Mouse (Mus musculus): ENCODE results near the gene Ddi2. TPM values are rescaled to one million over a fixed set of nuclear protein-coding genes. Genes with fewer than 3 reads are reported as not detected.

Gene Ddi2
- polyA plus RNA-seq, 1 experiment from 2014 or later = 31.1 TPM

DNA sequence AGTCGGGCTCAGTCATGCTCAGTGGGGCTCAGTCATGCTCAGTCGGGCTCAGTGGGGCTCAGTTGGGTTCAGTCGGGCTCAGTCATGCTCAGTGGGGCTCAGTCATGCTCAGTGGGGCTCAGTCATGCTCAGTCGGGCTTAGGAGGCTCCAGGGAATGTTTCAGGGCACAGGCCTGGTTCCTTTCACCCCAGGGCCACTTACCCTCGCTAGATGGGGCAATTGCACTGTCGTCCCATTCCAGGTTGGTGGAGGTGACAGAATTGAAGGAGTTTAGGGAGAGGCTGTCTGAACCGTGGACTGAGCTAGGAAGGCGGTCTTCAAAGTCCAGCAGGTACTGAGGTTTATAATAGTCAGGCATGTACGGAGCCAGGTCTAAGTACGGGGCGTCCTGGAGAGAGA is 83.7 kb downstream of the Ddi2 start:
- Histone ChIP-seq H3K27me3 (no peaks in the 10 kb centered on the region), H3K9me3 (no peaks in the 10 kb centered on the region), H3K9ac (replicated peaks) (no peak overlapping the region), H3K4me3 (replicated peaks) (no peak overlapping the region), H3K4me1 (replicated peaks) (peaks cover 7% of the 10 kb centered on the region), H3K36me3 (peaks cover 74% of the 10 kb centered on the region), H3K4me2 (no peak overlapping the region), H3K27ac (no peak overlapping the region)
- no peak for ATAC-seq (ENCODE audit: insufficient number of reproducible peaks, insufficient read depth, low FRiP score, low TSS enrichment, low read depth)
- 77% methylated on average over 11 of the region's 11 CpGs for WGBS

DNA sequence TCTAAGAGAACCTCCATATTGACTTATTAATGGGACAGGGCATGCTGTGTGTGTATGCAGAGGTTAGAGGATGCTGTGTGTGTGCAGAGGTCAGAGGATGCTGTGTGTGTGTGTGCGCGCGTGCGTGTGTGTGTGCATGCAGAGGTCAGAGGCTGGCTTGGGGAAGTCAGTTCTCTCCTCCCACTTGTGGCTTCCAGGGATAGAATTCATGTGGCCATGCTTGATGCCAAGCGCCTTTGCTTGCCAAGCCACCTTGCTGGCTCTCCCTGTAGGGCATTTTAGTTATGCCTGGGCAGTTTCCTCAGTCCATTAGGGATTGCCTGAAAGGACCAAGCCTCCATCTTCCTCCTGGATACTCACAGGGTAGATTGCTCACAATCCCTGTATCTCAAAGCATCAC is 86.5 kb downstream of the Ddi2 start:
- Histone ChIP-seq H3K27me3 (no peaks in the 10 kb centered on the region), H3K36me3 (peaks cover 90% of the 10 kb centered on the region), H3K4me2 (no peak overlapping the region), H3K9me3 (no peaks in the 10 kb centered on the region), H3K4me3 (replicated peaks) (no peak overlapping the region), H3K9ac (replicated peaks) (no peak overlapping the region), H3K4me1 (replicated peaks) (no peaks in the 10 kb centered on the region), H3K27ac (no peak overlapping the region)
- ATAC-seq (ENCODE audit: insufficient number of reproducible peaks, insufficient read depth, low FRiP score, low TSS enrichment, low read depth) = no peak
- 92% methylated on average over 5 of the region's 5 CpGs for WGBS

DNA sequence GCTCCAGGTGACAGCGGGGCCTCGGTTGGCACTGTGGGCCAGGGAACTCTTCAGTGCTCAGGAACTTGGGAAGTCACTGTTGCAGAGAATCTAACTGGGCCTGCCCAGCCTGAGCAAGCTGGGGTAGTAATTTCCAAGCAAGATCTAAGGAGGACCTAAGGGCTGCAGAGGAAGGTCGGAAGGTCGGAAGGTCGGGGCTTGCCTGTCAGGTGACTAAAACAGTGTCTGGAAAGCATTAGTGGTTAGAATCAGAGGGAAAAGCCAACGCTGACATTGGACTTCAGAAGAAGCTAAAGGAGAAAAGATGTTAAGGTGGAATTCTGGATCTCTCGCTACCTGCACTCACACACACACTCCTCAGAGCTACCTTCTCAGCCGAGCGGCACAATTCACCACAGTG is 87.2 kb downstream of the Ddi2 start:
- 50% methylated on average over 9 of the region's 9 CpGs for WGBS
- H3K9ac ChIP-seq (replicated peaks) = no peak overlapping the region
- H3K36me3 ChIP-seq = peaks cover 90% of the 10 kb centered on the region
- no peak overlapping the region for H3K4me2 ChIP-seq
- no peaks in the 10 kb centered on the region for H3K9me3 ChIP-seq
- ATAC-seq (ENCODE audit: insufficient number of reproducible peaks, insufficient read depth, low FRiP score, low TSS enrichment, low read depth) = no peak
- no peaks in the 10 kb centered on the region for H3K27me3 ChIP-seq
- no peaks in the 10 kb centered on the region for H3K4me1 ChIP-seq (replicated peaks)
- no peak overlapping the region for H3K27ac ChIP-seq
- no peak overlapping the region for H3K4me3 ChIP-seq (replicated peaks)

DNA sequence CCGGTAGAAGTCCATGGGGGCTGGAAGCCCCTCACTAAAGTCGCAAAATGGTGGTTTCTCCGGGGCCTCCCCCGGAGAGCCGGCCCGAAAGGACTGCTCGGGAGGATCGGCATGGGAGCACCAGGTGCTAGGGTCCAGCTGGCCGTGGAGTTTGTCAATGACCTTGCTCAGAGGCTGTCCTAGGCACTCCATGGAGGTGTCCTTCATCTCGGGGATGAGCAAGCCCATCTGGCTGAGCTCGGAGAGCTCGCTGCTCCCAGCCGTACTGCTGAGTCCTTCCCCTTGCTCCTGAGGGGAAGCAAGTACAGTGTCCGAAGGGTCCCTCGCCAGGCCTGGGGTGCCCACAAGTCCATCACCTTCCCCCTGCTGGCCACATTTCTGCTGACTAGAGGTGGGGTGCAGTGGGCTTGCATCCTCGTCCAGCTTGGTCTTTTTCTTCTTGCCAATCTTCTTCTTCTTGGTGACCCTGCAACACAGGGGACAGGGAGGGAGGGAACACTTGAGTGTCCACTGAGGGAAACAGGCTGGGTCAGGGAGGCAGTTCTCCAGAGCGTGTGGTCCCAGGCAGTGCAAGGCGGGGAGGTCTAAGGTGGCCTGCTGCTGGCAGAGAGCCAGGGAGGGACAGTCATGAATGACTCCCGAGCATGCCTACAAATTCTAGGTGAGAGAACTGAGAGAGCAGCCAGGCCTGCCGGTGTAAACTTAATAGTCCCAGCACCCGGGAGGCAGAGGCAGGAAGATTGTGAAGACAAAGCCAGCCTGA is 90.9 kb downstream of the Ddi2 start:
- Histone ChIP-seq H3K27me3 (no peaks in the 10 kb centered on the region), H3K27ac (no peak overlapping the region), H3K4me2 (no peak overlapping the region), H3K9me3 (no peaks in the 10 kb centered on the region), H3K4me3 (replicated peaks) (no peak overlapping the region), H3K4me1 (replicated peaks) (no peaks in the 10 kb centered on the region), H3K9ac (replicated peaks) (no peak overlapping the region), H3K36me3 (peaks cover 92% of the 10 kb centered on the region)
- 94% methylated on average over 21 of the region's 21 CpGs for WGBS
- no peak for ATAC-seq (ENCODE audit: insufficient number of reproducible peaks, insufficient read depth, low FRiP score, low TSS enrichment, low read depth)

DNA sequence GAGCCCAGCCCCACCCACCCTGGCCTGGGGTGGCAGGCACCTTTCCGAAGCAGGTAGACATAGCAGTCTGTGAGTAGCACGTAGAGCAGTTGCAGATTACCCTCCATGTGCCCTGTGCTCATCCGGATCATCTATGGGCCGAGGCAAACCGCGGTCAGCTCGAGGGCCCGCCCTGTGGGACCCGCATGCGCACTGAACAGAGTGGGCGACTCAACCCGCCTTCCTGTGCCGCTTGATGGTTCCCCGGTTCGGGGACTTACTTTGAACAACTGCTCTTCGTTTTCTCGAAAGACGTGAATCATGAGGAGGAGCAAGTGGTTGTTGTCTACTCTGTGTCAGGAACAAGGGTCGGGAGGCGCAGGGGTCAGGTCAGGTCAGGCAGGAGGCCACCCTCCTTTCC is 92.0 kb downstream of the Ddi2 start:
- Histone ChIP-seq H3K27ac (no peak overlapping the region), H3K9ac (replicated peaks) (no peak overlapping the region), H3K9me3 (no peaks in the 10 kb centered on the region), H3K4me1 (replicated peaks) (no peaks in the 10 kb centered on the region), H3K36me3 (peaks cover 92% of the 10 kb centered on the region), H3K27me3 (no peaks in the 10 kb centered on the region), H3K4me3 (replicated peaks) (no peak overlapping the region), H3K4me2 (no peak overlapping the region)
- 94% methylated on average over 20 of the region's 20 CpGs for WGBS
- no peak for ATAC-seq (ENCODE audit: insufficient number of reproducible peaks, insufficient read depth, low FRiP score, low TSS enrichment, low read depth)

DNA sequence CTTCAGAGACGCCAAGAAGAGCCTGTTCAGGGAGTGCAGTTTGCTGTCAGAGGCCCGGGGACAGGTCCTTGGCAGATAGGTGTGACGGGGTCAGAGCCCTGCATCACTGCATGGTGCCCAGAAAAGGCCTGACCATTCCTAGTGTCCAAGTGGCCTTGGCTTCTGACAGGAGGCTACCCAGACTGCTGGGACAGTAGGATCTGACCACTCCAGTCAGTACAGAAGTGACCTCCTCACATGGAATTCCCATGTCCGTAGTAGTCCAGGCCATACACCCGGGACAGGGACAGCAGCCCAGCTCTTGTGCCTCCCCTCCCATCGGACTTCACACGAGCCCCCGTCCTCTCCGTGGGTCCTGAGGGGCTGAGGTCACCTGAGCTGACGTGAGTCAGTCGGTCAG is 93.2 kb downstream of the Ddi2 start:
- Histone ChIP-seq H3K4me1 (replicated peaks) (no peaks in the 10 kb centered on the region), H3K27ac (no peak overlapping the region), H3K4me2 (no peak overlapping the region), H3K27me3 (no peaks in the 10 kb centered on the region), H3K9me3 (no peaks in the 10 kb centered on the region), H3K4me3 (replicated peaks) (no peak overlapping the region), H3K36me3 (peaks cover 98% of the 10 kb centered on the region), H3K9ac (replicated peaks) (no peak overlapping the region)
- no peak for ATAC-seq (ENCODE audit: insufficient number of reproducible peaks, insufficient read depth, low FRiP score, low TSS enrichment, low read depth)
- WGBS = 92% methylated on average over 11 of the region's 11 CpGs

DNA sequence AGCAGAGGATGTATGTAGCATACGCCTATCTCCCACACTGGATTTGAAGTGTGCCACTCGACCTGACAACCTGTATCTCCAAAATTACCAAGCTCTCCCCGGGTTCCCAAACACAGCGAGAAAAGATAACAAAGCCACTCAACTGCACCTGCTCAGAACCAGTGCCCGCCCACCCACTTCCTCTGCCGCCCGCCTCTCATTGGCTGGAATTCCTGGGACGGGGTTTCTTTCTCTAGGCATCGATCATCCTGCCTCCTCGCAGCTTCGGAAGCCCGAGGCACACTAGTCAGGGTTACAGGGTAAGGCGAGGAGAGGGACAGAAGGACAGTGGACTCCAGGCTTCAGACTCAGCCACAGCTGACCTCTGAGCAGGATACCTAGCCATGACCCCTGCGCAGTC is 94.6 kb downstream of the Ddi2 start:
- Histone ChIP-seq H3K9ac (replicated peaks) (no peak overlapping the region), H3K4me1 (replicated peaks) (no peaks in the 10 kb centered on the region), H3K9me3 (no peaks in the 10 kb centered on the region), H3K4me3 (replicated peaks) (no peak overlapping the region), H3K36me3 (peaks cover 95% of the 10 kb centered on the region), H3K27me3 (no peaks in the 10 kb centered on the region), H3K4me2 (no peak overlapping the region), H3K27ac (no peak overlapping the region)
- WGBS = 86% methylated on average over 14 of the region's 14 CpGs
- ATAC-seq (ENCODE audit: insufficient number of reproducible peaks, insufficient read depth, low FRiP score, low TSS enrichment, low read depth) = no peak

Other genes starting within 250 kb of the Ddi2 start
- 14.1 and 16.6 TPM in 2 replicates for gene Spen, start 184.8 kb downstream of the Ddi2 start, polyA plus RNA-seq (2016; fragmentation: Nextera tagmentation; extraction: Ambion mirVana)
- 65.4 and 78.9 TPM in 2 replicates for gene Fblim1, start 117.3 kb downstream of the Ddi2 start, polyA plus RNA-seq (2016; fragmentation: Nextera tagmentation; extraction: Ambion mirVana)
- 0.80 and 0.87 TPM in 2 replicates for gene Tmem82, start 104.8 kb downstream of the Ddi2 start, polyA plus RNA-seq (2016; fragmentation: Nextera tagmentation; extraction: Ambion mirVana)
- not detected in 2 replicates for gene Slc25a34, start 99.6 kb downstream of the Ddi2 start, polyA plus RNA-seq (2016; fragmentation: Nextera tagmentation; extraction: Ambion mirVana)
- gene Plekhm2, start 58.5 kb downstream of the Ddi2 start, polyA plus RNA-seq (2016; fragmentation: Nextera tagmentation; extraction: Ambion mirVana) = 7.4 and 8.3 TPM in 2 replicates
- gene Rsc1a1, start 37.8 kb downstream of the Ddi2 start, polyA plus RNA-seq (2016; fragmentation: Nextera tagmentation; extraction: Ambion mirVana) = 1.8 TPM in 1 of 2 replicates, not detected in the other
- not detected in 2 replicates for gene Agmat, start 23.3 kb upstream of the Ddi2 start, polyA plus RNA-seq (2016; fragmentation: Nextera tagmentation; extraction: Ambion mirVana)
- 3.4 and 4.0 TPM in 2 replicates for gene Dnajc16, start 67.5 kb upstream of the Ddi2 start, polyA plus RNA-seq (2016; fragmentation: Nextera tagmentation; extraction: Ambion mirVana)
- gene Casp9, start 70.2 kb upstream of the Ddi2 start, polyA plus RNA-seq (2016; fragmentation: Nextera tagmentation; extraction: Ambion mirVana) = 18.7 and 22.6 TPM in 2 replicates
- not detected in 2 replicates for gene Cela2a, start 102.7 kb upstream of the Ddi2 start, polyA plus RNA-seq (2016; fragmentation: Nextera tagmentation; extraction: Ambion mirVana)
- not detected in 2 replicates for gene Ctrc, start 122.9 kb upstream of the Ddi2 start, polyA plus RNA-seq (2016; fragmentation: Nextera tagmentation; extraction: Ambion mirVana)
- gene Efhd2, start 151.5 kb upstream of the Ddi2 start, polyA plus RNA-seq (2016; fragmentation: Nextera tagmentation; extraction: Ambion mirVana) = 48.4 and 48.7 TPM in 2 replicates